Mouse (Mus musculus): ENCODE measurements around the gene Wdtc1.

DNA sequence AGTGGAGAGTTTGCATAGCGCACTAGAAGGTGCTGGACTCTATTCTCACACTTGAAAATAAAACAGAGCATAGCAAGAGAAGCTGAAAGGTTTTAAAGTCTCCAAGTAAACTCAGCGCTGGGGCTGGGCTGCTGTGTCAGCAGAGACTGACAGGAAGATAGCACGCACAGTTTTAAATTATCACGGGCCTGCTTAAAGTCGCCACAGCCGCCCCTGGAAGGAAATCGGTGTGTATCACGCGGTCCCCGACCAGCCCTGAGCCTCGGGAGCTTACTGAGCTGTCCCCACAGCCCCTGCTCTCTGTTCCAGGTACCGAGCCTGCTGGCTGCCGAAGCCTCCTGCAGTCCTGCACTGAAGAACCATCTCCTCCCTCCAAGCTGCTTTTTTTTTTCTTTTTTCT lies 48.7 kb upstream of the Wdtc1 start:
- no peak for TF ChIP-seq GATA1 (IDR thresholded peaks at IDR 0.05; ENCODE audit: borderline replicate concordance, low read length)
- no peak for TF ChIP-seq CTCF (IDR thresholded peaks at IDR 0.05; ENCODE audit: low read depth, low read length)
- TF ChIP-seq TAL1 (conservative IDR thresholded peaks at IDR 0.05; ENCODE audit: low read depth, low read length), result no peak
- no peak for TF ChIP-seq POLR2AphosphoS5 (IDR thresholded peaks at IDR 0.05; ENCODE audit: insufficient replicate concordance, low read depth, low read length)
- no peak for TF ChIP-seq GATA2 (IDR thresholded peaks at IDR 0.05; ENCODE audit: borderline replicate concordance, low read depth, low read length)

Measured in G1E (cell line).